Mouse (Mus musculus) heart, embryonic 15.5 days (tissue): Measurements from ENCODE around the gene Lpgat1. TPM values are rescaled to one million over a fixed set of nuclear protein-coding genes. Genes with fewer than 3 reads are reported as not detected.

ENCODE experiments used
- ATAC-seq: fragments of 200-750 bp; cut with Nextera tagmentation; replicated peaks from 2 replicates; pipeline ENCODE4 v1.8.0; 2017; ENCODE audit warnings: low read depth, moderate TSS enrichment; ENCODE audit not compliant: insufficient number of reproducible peaks, insufficient read depth, low FRiP score
- H3K27ac ChIP-seq: fragments of 300-500 bp; sonication (generic); 2 replicates; pipeline ENCODE4 v1.5.1; 2015; ENCODE audit warnings: mild to moderate bottlenecking, inconsistent platforms
- H3K27me3 ChIP-seq: fragments of 300-500 bp; sonication (generic); 2 replicates; pipeline ENCODE4 v1.6.1; 2015; ENCODE audit warnings: inconsistent platforms
- H3K36me3 ChIP-seq: fragments of 300-500 bp; sonication (generic); 2 replicates; pipeline ENCODE4 v1.6.1; 2015; ENCODE audit warnings: mild to moderate bottlenecking, inconsistent platforms
- H3K4me1 ChIP-seq: fragments of 300-500 bp; sonication (generic); replicated peaks from 2 replicates; pipeline ENCODE4 v1.6.1; 2015; ENCODE audit warnings: inconsistent platforms
- H3K4me2 ChIP-seq: fragments of 300-500 bp; sonication (generic); 2 replicates; pipeline ENCODE4 v1.6.1; 2015; ENCODE audit warnings: inconsistent platforms, mild to moderate bottlenecking, moderate library complexity
- H3K4me3 ChIP-seq: fragments of 300-500 bp; sonication (generic); 2 replicates; pipeline ENCODE4 v1.5.1; 2015; ENCODE audit warnings: mild to moderate bottlenecking, inconsistent platforms
- H3K9ac ChIP-seq: fragments of 300-500 bp; sonication (generic); 2 replicates; pipeline ENCODE4 v1.6.1; 2015; ENCODE audit warnings: mild to moderate bottlenecking, inconsistent platforms
- H3K9me3 ChIP-seq: fragments of 300-500 bp; sonication (generic); replicated peaks from 2 replicates; pipeline ENCODE4 v1.6.1; 2016; ENCODE audit warnings: inconsistent platforms
- WGBS: fragments of 180-500 bp; shearing (Covaris S2); methylation state at CpG from one replicate; pipeline ENCODE4 v1.1.7; 2015; ENCODE audit warnings: mixed read lengths; 5-methylcytosine and 5-hydroxymethylcytosine counted together
- polyA plus RNA-seq: library from polyadenylated mRNA; unstranded; fragments of >200 nt; fragmentation: Nextera tagmentation; extraction: Ambion mirVana; gene quantifications from 2 replicates; pipeline ENCODE4 v1.2.1, GENCODE M21; 2015

Gene Lpgat1
- polyA plus RNA-seq, 1 experiment from 2014 or later = 36.8 TPM

DNA sequence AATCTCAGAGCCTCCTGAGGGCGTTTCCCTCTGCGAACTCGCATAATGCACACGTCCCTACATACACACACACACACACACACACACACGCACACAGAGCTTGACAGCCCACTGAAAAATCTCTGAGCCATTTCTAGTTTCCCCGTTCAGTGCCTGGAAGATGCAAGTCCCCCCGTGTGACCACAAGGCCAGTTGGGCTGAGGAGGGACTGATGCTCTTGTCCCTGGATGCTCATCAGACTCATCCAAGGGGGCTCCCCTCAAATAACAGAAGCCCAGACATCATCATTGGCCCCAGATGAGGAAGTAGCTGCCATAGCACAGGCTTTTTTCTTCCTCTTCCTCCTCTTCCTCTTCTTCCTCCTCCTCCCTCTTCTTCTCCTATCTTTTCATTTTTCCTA lies 90.3 kb downstream of the Lpgat1 start:
- Histone ChIP-seq H3K4me1 (peaks cover 17% of the 10 kb centered on the region), H3K9me3 (peaks cover 3% of the 10 kb centered on the region; the same call in 1 of the 2 replicates), H3K4me2 (no peak overlapping the region), H3K27ac (no peak overlapping the region), H3K4me3 (no peak overlapping the region), H3K27me3 (no peaks in the 10 kb centered on the region), H3K36me3 (no peaks in the 10 kb centered on the region), H3K9ac (no peak overlapping the region)
- ATAC-seq = no peak
- 85% methylated on average over 7 of the region's 7 CpGs for WGBS

DNA sequence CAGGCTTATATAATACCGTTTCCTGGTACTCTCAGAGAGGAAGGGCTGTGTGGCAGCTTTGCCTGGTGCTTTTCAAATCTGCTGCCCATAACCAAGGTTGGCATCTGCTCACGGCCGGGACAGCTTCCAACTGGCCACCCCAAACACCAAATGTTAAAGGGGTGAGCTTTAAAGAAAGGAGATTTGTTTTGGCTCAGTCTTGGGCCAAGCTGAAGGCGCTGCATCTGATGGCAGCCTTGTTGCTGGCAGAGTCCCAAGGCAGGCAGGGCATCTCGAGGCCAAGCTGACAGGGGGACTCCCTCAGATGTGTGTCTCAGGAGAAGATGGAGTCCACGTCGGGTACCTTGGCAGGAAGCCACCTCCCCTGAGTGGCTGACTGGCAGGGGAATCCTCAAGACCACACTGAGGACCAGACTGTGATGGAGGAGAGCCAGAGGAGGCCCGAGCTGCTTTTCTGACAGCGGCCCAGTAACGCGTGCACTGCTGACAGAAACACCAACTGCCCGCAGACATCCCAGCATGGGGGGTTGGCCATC lies 91.1 kb downstream of the Lpgat1 start:
- Histone ChIP-seq H3K36me3 (no peaks in the 10 kb centered on the region), H3K27me3 (no peaks in the 10 kb centered on the region), H3K9ac (no peak overlapping the region), H3K4me2 (no peak overlapping the region), H3K4me1 (peaks cover 12% of the 10 kb centered on the region), H3K4me3 (no peak overlapping the region), H3K27ac (no peak overlapping the region), H3K9me3 (peaks cover 3% of the 10 kb centered on the region; the same call in 1 of the 2 replicates)
- WGBS = 42% methylated on average over 12 of the region's 12 CpGs
- ATAC-seq = peak; percentile 27; the same call in 1 of the 2 replicates

DNA sequence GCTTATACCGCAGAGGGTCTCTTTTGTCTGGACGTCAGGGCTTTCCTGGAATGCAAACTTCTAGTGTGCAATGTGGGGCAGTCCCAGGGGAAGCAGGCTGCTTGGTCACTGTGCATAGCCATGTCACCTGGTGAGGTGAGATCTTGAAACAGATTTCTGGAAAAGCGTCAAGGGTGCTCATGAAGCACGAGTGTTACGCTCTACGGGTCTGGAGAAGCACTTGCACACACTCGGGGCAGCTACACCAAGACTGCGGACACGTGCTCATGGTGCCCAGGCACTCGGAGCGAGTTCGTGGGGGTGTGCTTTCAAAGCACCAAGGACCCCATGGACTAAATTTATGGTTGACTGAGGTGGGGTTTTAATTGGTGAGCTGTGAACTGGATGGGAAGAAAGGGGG lies 94.1 kb downstream of the Lpgat1 start:
- 86% methylated on average over 12 of the region's 12 CpGs for WGBS
- Histone ChIP-seq H3K9me3 (peaks cover 1% of the 10 kb centered on the region; the same call in 1 of the 2 replicates), H3K4me3 (no peak overlapping the region), H3K9ac (no peak overlapping the region), H3K36me3 (no peaks in the 10 kb centered on the region), H3K27ac (no peak overlapping the region), H3K4me1 (peaks cover 12% of the 10 kb centered on the region), H3K27me3 (no peaks in the 10 kb centered on the region), H3K4me2 (no peak overlapping the region)
- ATAC-seq = no peak

DNA sequence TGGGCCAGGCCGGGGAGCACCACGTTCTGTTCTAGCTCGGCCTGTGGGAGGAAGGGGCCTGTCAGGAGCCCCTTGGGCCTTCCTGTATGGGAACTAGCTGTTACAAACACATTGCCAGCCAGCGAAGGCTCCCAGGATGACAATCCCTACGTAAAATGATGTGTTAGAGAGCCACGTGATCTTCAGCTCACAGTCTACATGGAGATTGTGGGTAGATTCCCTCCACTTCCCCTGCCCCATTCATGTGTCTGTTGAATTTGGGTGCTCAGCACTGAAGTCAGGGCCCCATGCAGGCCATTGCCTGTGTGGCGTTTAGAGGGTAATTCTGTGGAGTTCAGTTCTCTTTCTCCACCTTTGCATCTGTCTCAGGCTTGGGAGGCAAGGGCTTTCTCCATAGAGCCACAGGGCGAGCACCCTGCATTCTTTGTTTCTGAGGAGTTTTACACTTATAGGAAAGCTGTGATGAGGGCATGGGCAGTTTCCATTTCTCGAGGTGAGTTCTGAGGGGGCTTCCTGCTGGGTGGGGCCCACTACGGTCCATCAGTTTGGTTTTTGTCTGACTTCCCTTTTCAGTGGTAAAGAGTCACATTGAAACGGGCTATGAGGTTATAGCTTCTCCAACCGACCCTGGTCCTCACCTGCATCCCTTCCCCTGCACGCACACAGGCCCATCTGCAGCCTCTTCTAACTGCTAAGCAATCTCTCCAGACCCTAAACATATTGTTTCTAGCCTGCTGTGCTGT lies 95.5 kb downstream of the Lpgat1 start:
- H3K4me3 ChIP-seq = no peak overlapping the region
- H3K9ac ChIP-seq = no peak overlapping the region
- no peaks in the 10 kb centered on the region for H3K27me3 ChIP-seq
- no peak overlapping the region for H3K27ac ChIP-seq
- peaks cover 12% of the 10 kb centered on the region for H3K4me1 ChIP-seq
- no peaks in the 10 kb centered on the region for H3K9me3 ChIP-seq
- H3K4me2 ChIP-seq = no peak overlapping the region
- H3K36me3 ChIP-seq = no peaks in the 10 kb centered on the region
- ATAC-seq = no peak
- WGBS = 76% methylated on average over 13 of the region's 13 CpGs

DNA sequence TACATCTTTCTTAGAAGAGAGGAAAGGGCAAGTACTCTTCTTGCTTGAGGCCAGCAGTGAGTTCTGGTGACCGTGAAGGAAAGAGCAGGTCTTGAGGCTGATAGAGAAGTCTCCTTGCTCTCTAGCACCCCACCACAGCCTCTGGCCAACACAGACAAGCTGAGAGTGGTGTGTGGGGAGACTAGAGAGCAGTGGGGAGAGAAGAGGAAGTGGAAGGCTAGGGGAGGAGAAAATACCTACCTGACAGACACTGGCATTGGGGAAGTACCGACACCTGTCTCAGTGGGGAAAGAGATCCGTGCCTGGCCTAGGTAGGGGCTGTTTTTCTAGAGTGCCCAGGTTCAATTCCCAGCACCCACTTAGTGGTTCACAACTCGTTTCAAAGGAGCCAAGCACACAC lies 96.6 kb downstream of the Lpgat1 start:
- no peak for ATAC-seq
- Histone ChIP-seq H3K27ac (no peak overlapping the region), H3K27me3 (no peaks in the 10 kb centered on the region), H3K4me2 (no peak overlapping the region), H3K9me3 (no peaks in the 10 kb centered on the region), H3K9ac (no peak overlapping the region), H3K36me3 (no peaks in the 10 kb centered on the region), H3K4me1 (peaks cover 4% of the 10 kb centered on the region), H3K4me3 (no peak overlapping the region)
- WGBS = 68% methylated on average over 4 of the region's 4 CpGs

DNA sequence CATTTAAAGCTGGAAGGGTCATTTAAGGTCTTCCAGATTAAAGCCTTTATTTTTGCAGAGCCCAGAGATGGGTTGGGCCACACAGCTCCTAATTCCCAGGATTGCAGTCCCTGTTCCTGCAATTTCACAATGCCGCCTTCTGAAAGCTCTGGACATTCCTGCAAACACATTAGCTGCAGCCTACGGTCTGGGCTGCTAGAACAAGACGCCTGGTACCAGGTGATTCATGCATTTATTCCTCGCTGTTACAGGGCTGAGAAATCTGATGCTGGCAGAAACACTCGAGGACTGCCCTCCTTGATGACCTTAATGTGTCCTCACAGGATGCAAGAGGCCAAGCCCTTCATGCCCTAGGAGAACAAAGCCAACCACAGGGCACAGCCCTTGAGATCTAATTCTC lies 97.3 kb downstream of the Lpgat1 start:
- Histone ChIP-seq H3K9ac (no peak overlapping the region), H3K4me1 (no peaks in the 10 kb centered on the region), H3K36me3 (no peaks in the 10 kb centered on the region), H3K9me3 (no peaks in the 10 kb centered on the region), H3K27me3 (no peaks in the 10 kb centered on the region), H3K27ac (no peak overlapping the region), H3K4me2 (no peak overlapping the region), H3K4me3 (no peak overlapping the region)
- WGBS = 48% methylated on average over 5 of the region's 5 CpGs
- no peak for ATAC-seq

DNA sequence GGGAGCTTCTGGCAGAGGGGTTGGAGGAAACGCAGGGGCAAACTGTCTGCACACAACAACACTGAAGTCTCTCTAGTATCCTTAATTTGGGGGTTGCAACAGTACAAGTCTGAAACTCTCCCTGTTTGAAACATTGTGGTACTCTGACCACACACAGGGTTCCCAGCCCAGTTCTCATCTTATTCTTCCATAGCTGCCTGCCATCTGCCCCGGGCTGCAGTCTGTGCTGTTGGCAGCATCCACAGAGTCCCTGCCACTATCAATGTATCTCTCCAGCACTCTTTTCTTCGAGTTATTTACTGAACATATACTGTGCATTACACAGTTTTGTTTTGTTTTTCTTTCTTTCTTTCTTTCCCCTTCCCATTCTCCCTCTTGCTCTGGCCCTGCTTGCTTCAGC lies 99.0 kb downstream of the Lpgat1 start:
- no peak overlapping the region for H3K9ac ChIP-seq
- no peak overlapping the region for H3K4me3 ChIP-seq
- no peak overlapping the region for H3K27ac ChIP-seq
- no peaks in the 10 kb centered on the region for H3K36me3 ChIP-seq
- 73% methylated on average over 3 of the region's 3 CpGs for WGBS
- H3K27me3 ChIP-seq = no peaks in the 10 kb centered on the region
- peaks cover 4% of the 10 kb centered on the region for H3K4me1 ChIP-seq
- H3K9me3 ChIP-seq = no peaks in the 10 kb centered on the region
- no peak overlapping the region for H3K4me2 ChIP-seq
- no peak for ATAC-seq

DNA sequence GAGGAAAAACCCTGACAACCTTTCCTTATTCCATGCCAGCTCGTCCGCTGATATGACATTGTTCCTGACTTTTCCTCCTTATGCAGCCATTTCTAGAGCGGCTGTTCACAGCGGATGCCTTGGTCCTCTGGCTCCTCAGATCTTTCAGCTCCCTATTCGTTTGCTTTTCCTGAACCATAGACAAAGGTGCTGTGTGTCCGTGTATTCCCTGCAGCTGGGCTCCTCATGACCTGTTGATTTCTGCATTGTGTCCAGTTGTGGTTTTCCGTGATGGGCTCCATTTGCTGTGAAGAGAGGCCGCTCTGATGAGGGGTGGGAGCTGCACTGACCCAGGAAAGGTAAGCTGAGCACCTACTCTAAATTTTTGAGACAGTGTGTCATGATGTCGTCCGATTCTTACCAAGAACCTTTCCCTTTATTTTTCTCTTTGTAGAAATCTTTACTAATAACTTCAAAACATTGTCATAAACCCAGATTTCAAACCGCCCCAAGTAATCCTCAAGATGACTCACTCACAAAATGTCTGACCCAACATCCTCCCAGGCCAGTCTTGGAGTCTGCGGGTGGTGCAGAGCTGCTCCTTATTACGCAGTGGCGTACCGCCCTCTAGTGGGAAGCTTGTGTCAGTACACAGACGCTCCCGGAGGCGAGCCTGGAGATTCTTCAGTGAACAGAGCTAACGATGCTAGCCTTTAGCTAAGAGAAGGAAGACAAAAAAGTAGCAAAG lies 99.9 kb downstream of the Lpgat1 start:
- H3K27ac ChIP-seq = no peak overlapping the region
- H3K9ac ChIP-seq = no peak overlapping the region
- H3K36me3 ChIP-seq = 0 out of 2 replicates have a peak, but pooled peaks cover under 1% of the 10 kb centered on the region
- ATAC-seq = no peak; the same call in 1 of the 2 replicates
- H3K9me3 ChIP-seq = no peaks in the 10 kb centered on the region
- 35% methylated on average over 19 of the region's 19 CpGs for WGBS
- H3K4me1 ChIP-seq = peaks cover 9% of the 10 kb centered on the region
- no peaks in the 10 kb centered on the region for H3K27me3 ChIP-seq
- no peak overlapping the region for H3K4me3 ChIP-seq
- no peak overlapping the region for H3K4me2 ChIP-seq

DNA sequence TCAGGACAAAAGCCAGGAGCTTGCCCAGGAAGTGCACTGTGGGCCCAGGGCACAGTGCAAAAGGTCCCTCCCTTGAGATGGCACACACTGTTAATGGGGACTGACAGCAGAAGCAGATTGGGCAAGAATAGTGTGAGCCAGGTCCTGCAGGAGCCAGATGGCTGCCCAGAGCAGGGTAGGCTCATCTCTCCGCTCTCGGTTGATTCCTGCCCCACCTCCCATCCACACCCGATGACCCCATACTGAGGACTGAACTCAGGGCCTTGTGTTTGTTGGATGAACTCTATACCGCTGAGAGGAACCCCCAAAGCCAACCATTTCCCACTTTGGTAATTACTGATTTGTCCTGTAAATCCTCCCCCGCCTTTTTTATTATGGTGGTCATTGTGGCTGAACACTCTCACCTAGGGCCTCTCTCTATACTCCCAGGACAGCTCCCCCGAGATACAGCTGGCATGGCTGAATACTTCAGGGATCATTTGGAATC lies 100.6 kb downstream of the Lpgat1 start:
- Histone ChIP-seq H3K36me3 (peaks cover 6% of the 10 kb centered on the region; the same call in 1 of the 2 replicates), H3K4me3 (no peak overlapping the region), H3K9me3 (no peaks in the 10 kb centered on the region), H3K9ac (no peak overlapping the region), H3K4me1 (peaks cover 9% of the 10 kb centered on the region), H3K27ac (no peak overlapping the region), H3K27me3 (no peaks in the 10 kb centered on the region), H3K4me2 (no peak overlapping the region)
- ATAC-seq = no peak
- 35% methylated on average over 6 of the region's 6 CpGs for WGBS

DNA sequence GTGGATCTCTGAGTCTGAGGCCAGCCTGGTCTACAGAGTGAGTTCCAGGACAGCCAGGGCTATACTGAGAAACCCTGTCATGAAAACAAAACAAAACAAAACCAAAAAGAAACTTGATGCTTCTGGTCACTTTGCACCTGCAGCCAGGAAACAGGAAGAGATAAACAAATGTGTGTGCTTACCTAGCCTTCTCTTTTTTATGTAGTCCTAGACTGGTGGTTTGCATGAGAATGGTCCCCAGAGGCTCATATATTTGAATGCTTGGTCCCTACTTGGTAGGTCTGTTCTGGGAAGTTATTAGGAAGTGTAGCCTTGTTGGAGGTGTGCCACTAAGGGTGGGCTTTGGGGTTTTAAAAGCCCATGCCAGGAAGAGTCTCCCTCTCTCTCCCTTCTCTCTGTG lies 101.4 kb downstream of the Lpgat1 start:
- no peaks in the 10 kb centered on the region for H3K27me3 ChIP-seq
- no peak for ATAC-seq
- H3K9ac ChIP-seq = no peak overlapping the region
- no peaks in the 10 kb centered on the region for H3K9me3 ChIP-seq
- H3K27ac ChIP-seq = no peak overlapping the region
- no peak overlapping the region for H3K4me2 ChIP-seq
- H3K4me1 ChIP-seq = peaks cover 9% of the 10 kb centered on the region
- H3K4me3 ChIP-seq = no peak overlapping the region
- H3K36me3 ChIP-seq = peaks cover 9% of the 10 kb centered on the region; the same call in 1 of the 2 replicates

DNA sequence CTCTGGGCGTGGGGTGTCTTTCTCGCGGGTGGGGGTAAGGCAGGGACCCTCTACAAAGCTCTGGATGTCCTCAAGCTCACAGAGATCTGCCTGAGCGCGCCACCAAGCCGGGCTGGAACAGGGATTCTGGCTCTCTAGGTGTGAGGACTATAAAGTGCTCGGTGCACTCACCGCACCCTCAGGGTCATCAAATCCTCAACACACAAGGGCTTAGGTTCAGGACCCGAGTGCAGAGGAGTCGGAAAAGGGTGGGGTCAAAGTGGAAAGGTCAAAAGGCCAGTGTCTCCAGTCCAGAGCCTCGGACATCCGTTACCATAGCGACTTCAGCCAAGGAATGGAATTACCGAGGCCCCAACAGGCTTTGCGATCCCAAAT lies 103.3 kb downstream of the Lpgat1 start:
- Histone ChIP-seq H3K9ac (peak overlapping the region; percentile 37), H3K27me3 (no peaks in the 10 kb centered on the region), H3K4me3 (peak overlapping the region; percentile 67), H3K36me3 (peaks cover 17% of the 10 kb centered on the region; the same call in 1 of the 2 replicates), H3K4me2 (peak overlapping the region; percentile 87), H3K4me1 (peaks cover 9% of the 10 kb centered on the region), H3K27ac (no peak overlapping the region), H3K9me3 (no peaks in the 10 kb centered on the region)
- peak; percentile 2; the same call in 1 of the 2 replicates for ATAC-seq
- WGBS = 7% methylated on average over 15 of the region's 15 CpGs
